12 mouse cellular contexts compared by ENCODE assay signal in the genomic region with DNA sequence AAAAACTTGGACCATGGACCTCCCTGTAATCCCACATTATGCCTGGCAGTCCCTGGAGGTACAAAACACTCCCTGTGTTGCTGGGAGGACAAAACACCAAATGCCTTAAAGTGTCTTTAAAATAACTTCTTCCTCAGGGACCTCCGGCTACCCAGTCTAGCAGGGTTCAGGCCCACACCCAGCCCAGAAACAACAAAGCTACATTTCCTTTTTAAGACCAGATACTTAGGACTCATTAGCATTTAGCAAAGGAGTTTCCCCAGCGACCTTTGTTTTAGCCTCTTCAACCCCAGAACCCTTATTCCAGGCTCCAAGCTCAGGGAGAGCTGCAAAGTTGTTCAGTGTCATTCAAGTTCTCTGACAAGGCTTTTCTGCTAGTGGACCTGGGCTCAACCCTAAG. TPM values are rescaled to one million over a fixed set of nuclear protein-coding genes. Genes with fewer than 3 reads are reported as not detected.
DNase-seq lines count a peak whose midpoint lies in the region; ATAC-seq and TF ChIP-seq lines count a peak whose summit lies in the region.
"Had no signal": no experiment of that assay in that cellular context is flagged by ENCODE, and none has a peak within 500 bp of the region (broad histone marks: within the 10 kb centered on the region; RNA-seq: fewer than 3 reads in every experiment).

No protein-coding gene starts in this region.

- peaks cover 44% of the 10 kb centered on the region for H3K4me1 ChIP-seq in heart, embryonic 13.5 days
- H3K4me1 ChIP-seq in forebrain, postnatal 0 days (ENCODE audit: insufficient read depth) = peaks cover 17% of the 10 kb centered on the region; the same call in 1 of the 2 replicates
- peaks cover 79% of the 10 kb centered on the region for H3K4me1 ChIP-seq in midbrain, embryonic 10.5 days

- intact Hi-C loops in heart, postnatal 36 days (cut with DNase I) = no loop called here

- H3K27me3 ChIP-seq in heart, embryonic 13.5 days (replicated peaks) = peaks cover 58% of the 10 kb centered on the region
- no peaks in the 10 kb centered on the region; the same call in 1 of the 2 replicates for H3K27me3 ChIP-seq in forebrain, postnatal 0 days (ENCODE audit: insufficient read depth, low read length)
- peaks cover 43% of the 10 kb centered on the region for H3K27me3 ChIP-seq in midbrain, embryonic 10.5 days (ENCODE audit: low read depth, poor library complexity, severe bottlenecking)

- H3K36me3 ChIP-seq in heart, embryonic 13.5 days = no peaks in the 10 kb centered on the region
- H3K36me3 ChIP-seq in forebrain, postnatal 0 days (ENCODE audit: insufficient read depth) = no peaks in the 10 kb centered on the region
- H3K36me3 ChIP-seq in midbrain, embryonic 10.5 days = no peaks in the 10 kb centered on the region

- peak overlapping the region; percentile 79 for H3K27ac ChIP-seq in heart, embryonic 13.5 days (replicated peaks)
- peak overlapping the region; percentile 83 for H3K27ac ChIP-seq in forebrain, postnatal 0 days (ENCODE audit: low read depth, low read length)
- peak overlapping the region; percentile 92 for H3K27ac ChIP-seq in midbrain, embryonic 10.5 days (replicated peaks)

- no peak for ATAC-seq in heart, embryonic 13.5 days (ENCODE audit: extremely low read depth, insufficient number of reproducible peaks, low FRiP score, low TSS enrichment)
- ATAC-seq in forebrain, postnatal 0 days = no peak
- ATAC-seq in frontal cortex, adult (ENCODE audit: low TSS enrichment) = no peak

- peak overlapping the region; percentile 91 for H3K4me2 ChIP-seq in heart, embryonic 13.5 days
- H3K4me2 ChIP-seq in forebrain, postnatal 0 days (ENCODE audit: low read depth) = peak overlapping the region; percentile 73

- DNase-seq in heart, postnatal 36 days = no peak
- peak; percentile 68 for DNase-seq in ES-CJ7 (ENCODE audit: low read depth, low spot score)
- DNase-seq in forebrain, postnatal 0 days = no peak
- no peak for DNase-seq in midbrain, embryonic 10.5 days (ENCODE audit: low spot score)
- no peak for DNase-seq in adrenal gland, adult 2 months
- DNase-seq in spleen, postnatal 14 days (ENCODE audit: low spot score in 2 of 2) = no peak

- WGBS in heart, embryonic 13.5 days = 27% methylated on average over 2 of the region's 2 CpGs
- WGBS in forebrain, postnatal 0 days = 1% methylated on average over 2 of the region's 2 CpGs
- WGBS in midbrain, embryonic 10.5 days = 7% methylated on average over 2 of the region's 2 CpGs

- peak overlapping the region; percentile 69 for H3K4me3 ChIP-seq in heart, embryonic 13.5 days
- peak overlapping the region; percentile 67 for H3K4me3 ChIP-seq in forebrain, postnatal 0 days (ENCODE audit: low read depth, low read length)
- H3K4me3 ChIP-seq in midbrain, embryonic 10.5 days = peak overlapping the region; percentile 76
- H3K4me3 ChIP-seq: erythroblast, embryonic 14.5 days had no signal

- no peaks in the 10 kb centered on the region for H3K9me3 ChIP-seq in heart, embryonic 13.5 days
- H3K9me3 ChIP-seq in forebrain, postnatal 0 days (ENCODE audit: low read length) = no peaks in the 10 kb centered on the region
- no peaks in the 10 kb centered on the region for H3K9me3 ChIP-seq in midbrain, embryonic 10.5 days (replicated peaks)

- no peak for TF ChIP-seq CTCF in forebrain, postnatal 0 days (IDR thresholded peaks at IDR 0.05; ENCODE audit: low read depth)

- H3K9ac ChIP-seq in heart, embryonic 13.5 days = peak overlapping the region; percentile 82
- H3K9ac ChIP-seq in forebrain, postnatal 0 days = peak overlapping the region; percentile 82

RNA-seq across cellular contexts. Expression of a gene that starts 0.9 kb away (rescaled TPM):
- polyA plus RNA-seq in heart, embryonic 13.5 days (2015; fragmentation: Nextera tagmentation; extraction: Ambion mirVana) = 47.3 and 49.3 TPM in 2 replicates
- total RNA-seq in heart, postnatal 36 days (2021) = 10 to 100 TPM in 1 of 2 experiments, 1 to 10 TPM in 1; 7.7 to 11.6 TPM
- 35.9 and 43.7 TPM in 2 replicates for total RNA-seq in forebrain, postnatal 0 days (2014; rRNA removed)
- polyA plus RNA-seq in forebrain, postnatal 0 days (2015; fragmentation: Nextera tagmentation; extraction: Ambion mirVana) = 80.9 and 87.5 TPM in 2 replicates
- polyA plus RNA-seq in midbrain, embryonic 10.5 days (2016; fragmentation: Nextera tagmentation; extraction: Ambion mirVana) = 43.7 and 59.7 TPM in 2 replicates
- 1 to 10 TPM; 5.0 to 9.5 TPM for total RNA-seq in adrenal gland, adult 2 months (2021)
- 11.9 and 14.3 TPM in 2 replicates for polyA plus RNA-seq in adrenal gland, adult 2 months (2012; rRNA removed)
- polyA plus RNA-seq: C2C12; erythroblast, embryonic 14.5 days had no signal

RNA-seq across cellular contexts. Expression of a gene that starts 13.4 kb away (rescaled TPM):
- 80.0 and 82.9 TPM in 2 replicates for polyA plus RNA-seq in heart, embryonic 13.5 days (2015; fragmentation: Nextera tagmentation; extraction: Ambion mirVana)
- total RNA-seq in heart, postnatal 36 days (2021) = 10 to 100 TPM; 31.2 to 37.0 TPM
- 111 and 124 TPM in 2 replicates for total RNA-seq in forebrain, postnatal 0 days (2014; rRNA removed)
- 93.4 and 110 TPM in 2 replicates for polyA plus RNA-seq in forebrain, postnatal 0 days (2015; fragmentation: Nextera tagmentation; extraction: Ambion mirVana)
- polyA plus RNA-seq in midbrain, embryonic 10.5 days (2016; fragmentation: Nextera tagmentation; extraction: Ambion mirVana) = 81.6 and 87.1 TPM in 2 replicates
- total RNA-seq in adrenal gland, adult 2 months (2021) = 10 to 100 TPM; 42.6 to 44.7 TPM
- polyA plus RNA-seq in adrenal gland, adult 2 months (2012; rRNA removed) = 49.2 and 49.4 TPM in 2 replicates

RNA-seq across cellular contexts. Expression of a gene that starts 24.8 kb away (rescaled TPM):
- 0.44 and 0.47 TPM in 2 replicates for polyA plus RNA-seq in heart, embryonic 13.5 days (2015; fragmentation: Nextera tagmentation; extraction: Ambion mirVana)
- total RNA-seq in heart, postnatal 36 days (2021) = not detected
- total RNA-seq in forebrain, postnatal 0 days (2014; rRNA removed) = 0.38 TPM in 1 of 2 replicates, not detected in the other
- polyA plus RNA-seq in forebrain, postnatal 0 days (2015; fragmentation: Nextera tagmentation; extraction: Ambion mirVana) = 0.13 and 0.24 TPM in 2 replicates
- 0.48 and 0.56 TPM in 2 replicates for polyA plus RNA-seq in midbrain, embryonic 10.5 days (2016; fragmentation: Nextera tagmentation; extraction: Ambion mirVana)
- not detected for total RNA-seq in adrenal gland, adult 2 months (2021)
- not detected in 2 replicates for polyA plus RNA-seq in adrenal gland, adult 2 months (2012; rRNA removed)
- total RNA-seq: adrenal gland, postnatal 25 days had no signal
- polyA plus RNA-seq: C2C12; erythroblast, embryonic 14.5 days; large intestine, adult 2 months had no signal

RNA-seq across cellular contexts. Expression of a gene that starts 32.7 kb away (rescaled TPM):
- 0.24 and 0.33 TPM in 2 replicates for polyA plus RNA-seq in heart, embryonic 13.5 days (2015; fragmentation: Nextera tagmentation; extraction: Ambion mirVana)
- under 1 TPM; 0.51 to 0.58 TPM for total RNA-seq in heart, postnatal 36 days (2021)
- 0.23 and 0.29 TPM in 2 replicates for total RNA-seq in forebrain, postnatal 0 days (2014; rRNA removed)
- 0.09 and 0.17 TPM in 2 replicates for polyA plus RNA-seq in forebrain, postnatal 0 days (2015; fragmentation: Nextera tagmentation; extraction: Ambion mirVana)
- polyA plus RNA-seq in midbrain, embryonic 10.5 days (2016; fragmentation: Nextera tagmentation; extraction: Ambion mirVana) = 0.14 and 0.52 TPM in 2 replicates
- total RNA-seq in adrenal gland, adult 2 months (2021) = 1 to 10 TPM; 1.6 to 3.3 TPM
- 4.3 and 5.4 TPM in 2 replicates for polyA plus RNA-seq in adrenal gland, adult 2 months (2012; rRNA removed)

RNA-seq across cellular contexts. Expression of a gene that starts 32.9 kb away (rescaled TPM):
- polyA plus RNA-seq in heart, embryonic 13.5 days (2015; fragmentation: Nextera tagmentation; extraction: Ambion mirVana) = 31.8 and 34.0 TPM in 2 replicates
- total RNA-seq in heart, postnatal 36 days (2021) = 10 to 100 TPM; 36.8 to 37.6 TPM
- 26.0 and 31.2 TPM in 2 replicates for total RNA-seq in forebrain, postnatal 0 days (2014; rRNA removed)
- 49.9 and 51.7 TPM in 2 replicates for polyA plus RNA-seq in forebrain, postnatal 0 days (2015; fragmentation: Nextera tagmentation; extraction: Ambion mirVana)
- polyA plus RNA-seq in midbrain, embryonic 10.5 days (2016; fragmentation: Nextera tagmentation; extraction: Ambion mirVana) = 51.9 and 61.4 TPM in 2 replicates
- 10 to 100 TPM; 41.8 to 57.9 TPM for total RNA-seq in adrenal gland, adult 2 months (2021)
- 18.1 and 29.5 TPM in 2 replicates for polyA plus RNA-seq in adrenal gland, adult 2 months (2012; rRNA removed)
